Mouse (Mus musculus): ENCODE data around the gene Aqp9. TPM values are rescaled to one million over a fixed set of nuclear protein-coding genes. Genes with fewer than 3 reads are reported as not detected.

Gene Aqp9
- polyA plus RNA-seq, 1 experiment from 2014 or later = 9.3 TPM

- peak overlapping the region; percentile 61 for H3K9ac ChIP-seq
- peak; percentile 55 for DNase-seq
- peak overlapping the region; percentile 23; the same call in 1 of the 2 replicates for H3K4me3 ChIP-seq (replicated peaks)
- no peaks in the 10 kb centered on the region for H3K27me3 ChIP-seq
- H3K27ac ChIP-seq = peak overlapping the region; percentile 41
- peak; percentile 94 for ATAC-seq (ENCODE audit: low read depth)
- no peaks in the 10 kb centered on the region for H3K9me3 ChIP-seq (replicated peaks)
- 4% methylated on average over 12 of the region's 12 CpGs for WGBS (ENCODE audit: insufficient replicate concordance)
- peak overlapping the region; percentile 61 for H3K4me2 ChIP-seq
- H3K4me1 ChIP-seq (replicated peaks) = peaks cover 42% of the 10 kb centered on the region
- H3K36me3 ChIP-seq = no peaks in the 10 kb centered on the region
Measured at GRCm38 (mm10) chr9:71188647-71189415, 20.3 kb upstream of the Aqp9 start.

GRCm38 (mm10) chr9:71187396-71187795, 18.9 kb upstream of the Aqp9 start:
- peaks cover 49% of the 10 kb centered on the region for H3K4me1 ChIP-seq (replicated peaks)
- H3K27me3 ChIP-seq = no peaks in the 10 kb centered on the region
- H3K27ac ChIP-seq = no peak overlapping the region
- DNase-seq (no peak), ATAC-seq (ENCODE audit: low read depth) (no peak)
- H3K9me3 ChIP-seq (replicated peaks) = no peaks in the 10 kb centered on the region
- H3K9ac ChIP-seq = no peak overlapping the region
- H3K4me3 ChIP-seq (replicated peaks) = no peak overlapping the region
- H3K36me3 ChIP-seq = no peaks in the 10 kb centered on the region
- no peak overlapping the region for H3K4me2 ChIP-seq
- 33% methylated on average over 7 of the region's 7 CpGs for WGBS (ENCODE audit: insufficient replicate concordance)

- DNase-seq = no peak
- Histone ChIP-seq H3K4me3 (replicated peaks) (no peak overlapping the region), H3K9me3 (replicated peaks) (no peaks in the 10 kb centered on the region), H3K36me3 (no peaks in the 10 kb centered on the region), H3K9ac (no peak overlapping the region), H3K27me3 (no peaks in the 10 kb centered on the region), H3K4me1 (replicated peaks) (peaks cover 58% of the 10 kb centered on the region), H3K4me2 (no peak overlapping the region), H3K27ac (no peak overlapping the region; the same call in 1 of the 2 replicates)
- ATAC-seq (ENCODE audit: low read depth) = peak; percentile 35; the same call in 1 of the 2 replicates
- WGBS (ENCODE audit: insufficient replicate concordance) = 61% methylated on average over 2 of the region's 2 CpGs
Measured at GRCm38 (mm10) chr9:71185823-71186222, 17.3 kb upstream of the Aqp9 start.

GRCm38 (mm10) chr9:71185285-71185684, 16.8 kb upstream of the Aqp9 start:
- no peaks in the 10 kb centered on the region for H3K36me3 ChIP-seq
- no peaks in the 10 kb centered on the region for H3K9me3 ChIP-seq (replicated peaks)
- no peaks in the 10 kb centered on the region for H3K27me3 ChIP-seq
- peaks cover 63% of the 10 kb centered on the region for H3K4me1 ChIP-seq (replicated peaks)
- no peak overlapping the region for H3K4me2 ChIP-seq
- no peak overlapping the region for H3K4me3 ChIP-seq (replicated peaks)
- H3K9ac ChIP-seq = no peak overlapping the region
- DNase-seq = no peak
- ATAC-seq (ENCODE audit: low read depth) = no peak
- H3K27ac ChIP-seq = peak overlapping the region; percentile 20; the same call in 1 of the 2 replicates

- Histone ChIP-seq H3K36me3 (no peaks in the 10 kb centered on the region), H3K4me1 (replicated peaks) (peaks cover 61% of the 10 kb centered on the region), H3K9me3 (replicated peaks) (no peaks in the 10 kb centered on the region), H3K27me3 (no peaks in the 10 kb centered on the region), H3K9ac (0 out of 2 replicates have a peak overlapping the region, but pooled peaks have one; percentile 30), H3K4me3 (replicated peaks) (no peak overlapping the region), H3K27ac (peak overlapping the region; percentile 53), H3K4me2 (0 out of 2 replicates have a peak overlapping the region, but pooled peaks have one; percentile 6)
- no peak for ATAC-seq (ENCODE audit: low read depth)
- 59% methylated on average over 8 of the region's 8 CpGs for WGBS (ENCODE audit: insufficient replicate concordance)
- no peak for DNase-seq
Measured at GRCm38 (mm10) chr9:71179964-71180700, 11.7 kb upstream of the Aqp9 start.

- peak overlapping the region; percentile 58 for H3K27ac ChIP-seq
Measured at GRCm38 (mm10) chr9:71179276-71179896, 10.9 kb upstream of the Aqp9 start.

GRCm38 (mm10) chr9:71175686-71176085, 7.2 kb upstream of the Aqp9 start:
- ATAC-seq (ENCODE audit: low read depth) = no peak
- Histone ChIP-seq H3K27ac (peak overlapping the region; percentile 63; the same call in 1 of the 2 replicates), H3K9me3 (replicated peaks) (no peaks in the 10 kb centered on the region), H3K36me3 (no peaks in the 10 kb centered on the region), H3K4me1 (replicated peaks) (peaks cover 66% of the 10 kb centered on the region), H3K4me3 (replicated peaks) (no peak overlapping the region), H3K9ac (no peak overlapping the region), H3K27me3 (no peaks in the 10 kb centered on the region), H3K4me2 (no peak overlapping the region)
- WGBS (ENCODE audit: insufficient replicate concordance) = 72% methylated on average over 1 of the region's 1 CpGs
- no peak for DNase-seq

More at GRCm38 (mm10) chr9:71179276-71179896, 10.9 kb upstream of the Aqp9 start:
- Histone ChIP-seq H3K36me3 (no peaks in the 10 kb centered on the region), H3K4me2 (0 out of 2 replicates have a peak overlapping the region, but pooled peaks have one; percentile 6), H3K9ac (0 out of 2 replicates have a peak overlapping the region, but pooled peaks have one; percentile 30), H3K9me3 (replicated peaks) (no peaks in the 10 kb centered on the region), H3K4me1 (replicated peaks) (peaks cover 63% of the 10 kb centered on the region), H3K27me3 (no peaks in the 10 kb centered on the region), H3K4me3 (replicated peaks) (no peak overlapping the region)
- DNase-seq (no peak), ATAC-seq (ENCODE audit: low read depth) (peak; percentile 82)
- 18% methylated on average over 6 of the region's 6 CpGs for WGBS (ENCODE audit: insufficient replicate concordance)

- 34% methylated on average over 5 of the region's 5 CpGs for WGBS (ENCODE audit: insufficient replicate concordance)
- peak overlapping the region; percentile 63 for H3K27ac ChIP-seq
- H3K9ac ChIP-seq = no peak overlapping the region
- no peak overlapping the region for H3K4me2 ChIP-seq
- no peaks in the 10 kb centered on the region for H3K9me3 ChIP-seq (replicated peaks)
- H3K36me3 ChIP-seq = no peaks in the 10 kb centered on the region
- H3K4me3 ChIP-seq (replicated peaks) = no peak overlapping the region
- no peak for DNase-seq
- no peaks in the 10 kb centered on the region for H3K27me3 ChIP-seq
- no peak for ATAC-seq (ENCODE audit: low read depth)
- H3K4me1 ChIP-seq (replicated peaks) = peaks cover 55% of the 10 kb centered on the region
Measured at GRCm38 (mm10) chr9:71174316-71174975, 6.0 kb upstream of the Aqp9 start.

GRCm38 (mm10) chr9:71173533-71173932, 5.1 kb upstream of the Aqp9 start:
- Histone ChIP-seq H3K4me3 (replicated peaks) (no peak overlapping the region), H3K9me3 (replicated peaks) (no peaks in the 10 kb centered on the region), H3K27ac (no peak overlapping the region), H3K9ac (no peak overlapping the region), H3K4me1 (replicated peaks) (peaks cover 55% of the 10 kb centered on the region), H3K27me3 (no peaks in the 10 kb centered on the region), H3K4me2 (no peak overlapping the region), H3K36me3 (no peaks in the 10 kb centered on the region)
- WGBS (ENCODE audit: insufficient replicate concordance) = 61% methylated on average over 9 of the region's 9 CpGs
- ATAC-seq (ENCODE audit: low read depth) = no peak
- DNase-seq = no peak

GRCm38 (mm10) chr9:71167473-71168215, 838 bp downstream of the Aqp9 start:
- 26% methylated on average over 2 of the region's 2 CpGs for WGBS (ENCODE audit: insufficient replicate concordance)
- Histone ChIP-seq H3K4me2 (peak overlapping the region; percentile 60), H3K36me3 (no peaks in the 10 kb centered on the region), H3K4me3 (replicated peaks) (no peak overlapping the region), H3K27me3 (no peaks in the 10 kb centered on the region), H3K4me1 (replicated peaks) (peaks cover 79% of the 10 kb centered on the region), H3K9me3 (replicated peaks) (no peaks in the 10 kb centered on the region), H3K9ac (peak overlapping the region; percentile 56), H3K27ac (peak overlapping the region; percentile 99)
- DNase-seq = no peak
- ATAC-seq (ENCODE audit: low read depth) = no peak

Data from liver, embryonic 13.5 days (tissue).